Mouse (Mus musculus) MEL (cell line): ENCODE results near the gene Hectd4. TPM values are rescaled to one million over a fixed set of nuclear protein-coding genes. Genes with fewer than 3 reads are reported as not detected.

Experiments
- DNase-seq: peaks from one replicate; pipeline ENCODE4 v3.0.0; 2011; ENCODE audit warnings: low read depth, low spot score
- H3K27ac ChIP-seq: 2 replicates; pipeline ENCODE4 v1.5.1; 2012; ENCODE audit warnings: low read depth, mild to moderate bottlenecking, control low read depth, low read length, moderate library complexity; ENCODE audit not compliant: control insufficient read depth
- H3K27me3 ChIP-seq, 2 experiments: fragments of 150-350 bp in 1 of 2; sonication (generic) in 1 of 2; 2 replicates each; pipeline ENCODE4 v1.6.1; 2012; ENCODE audit warnings: low read length in 2 of 2, mild to moderate bottlenecking in 2 of 2, improper control_type of control experiment in 1 of 2, moderate library complexity in 1 of 2; ENCODE audit not compliant: insufficient read depth in 2 of 2, control insufficient read depth in 1 of 2
- H3K36me3 ChIP-seq, 2 experiments: 2 replicates each; pipeline ENCODE4 v1.6.1; 2012 to 2014; ENCODE audit warnings: low read length in 2 of 2, improper control_type of control experiment in 1 of 2, inconsistent platforms in 1 of 2, mild to moderate bottlenecking in 1 of 2; ENCODE audit not compliant: insufficient read depth in 2 of 2, control insufficient read depth in 1 of 2
- H3K4me1 ChIP-seq, 2 experiments: fragments of 150-350 bp in 1 of 2; sonication (generic) in 1 of 2; 2 replicates each; pipeline ENCODE4 v1.6.1; 2012; ENCODE audit warnings: low read length in 2 of 2, improper control_type of control experiment in 1 of 2, mild to moderate bottlenecking in 1 of 2; ENCODE audit not compliant: insufficient read depth in 2 of 2, control insufficient read depth in 1 of 2
- H3K4me3 ChIP-seq, 2 experiments: fragments of 150-350 bp in 1 of 2; sonication (generic) in 1 of 2; 2 replicates each; pipeline ENCODE4 v1.5.1; 2012; ENCODE audit warnings: low read depth in 2 of 2, low read length in 2 of 2, mild to moderate bottlenecking in 2 of 2, moderate library complexity in 2 of 2, control low read depth in 1 of 2, improper control_type of control experiment in 1 of 2; ENCODE audit not compliant: control insufficient read depth in 1 of 2, insufficient read depth in 1 of 2
- H3K79me2 ChIP-seq: 2 replicates; pipeline ENCODE4 v1.6.1; 2012; ENCODE audit warnings: mild to moderate bottlenecking, low read length, moderate library complexity; ENCODE audit not compliant: control insufficient read depth, poor library complexity, insufficient read depth
- H3K9ac ChIP-seq: 2 replicates; pipeline ENCODE4 v1.6.1; 2012; ENCODE audit warnings: low read depth, mild to moderate bottlenecking, control low read depth, low read length, moderate library complexity; ENCODE audit not compliant: control insufficient read depth, poor library complexity, severe bottlenecking
- H3K9me3 ChIP-seq: fragments of 150-350 bp; sonication (generic); replicated peaks from 2 replicates; pipeline ENCODE4 v1.6.1; 2012; ENCODE audit warnings: mild to moderate bottlenecking, low read length, improper control_type of control experiment, moderate library complexity; ENCODE audit not compliant: insufficient read depth
- BHLHE40 ChIP-seq: IDR thresholded peaks from 2 replicates; pipeline ENCODE4 v1.6.1; 2012; ENCODE audit warnings: low read depth, mild to moderate bottlenecking, inconsistent platforms, low read length, improper control_type of control experiment, borderline replicate concordance
- CHD2 ChIP-seq: IDR thresholded peaks from 2 replicates; pipeline ENCODE4 v1.6.1; 2011; ENCODE audit warnings: low read length, improper control_type of control experiment
- CTCF ChIP-seq, 3 experiments: IDR thresholded peaks in 2 of 3; conservative IDR thresholded peaks in 1 of 3; 2 replicates each; pipeline ENCODE4 v1.5.1; 2011 to 2012; ENCODE audit warnings: low read length in 3 of 3, low read depth in 2 of 3, mild to moderate bottlenecking in 2 of 3, improper control_type of control experiment in 1 of 3, inconsistent platforms in 1 of 3, mixed read lengths in 1 of 3, moderate library complexity in 1 of 3; ENCODE audit not compliant: control insufficient read depth in 1 of 3, insufficient read depth in 1 of 3, poor library complexity in 1 of 3, severe bottlenecking in 1 of 3
- E2F4 ChIP-seq: IDR thresholded peaks from 2 replicates; pipeline ENCODE4 v1.6.1; 2011; ENCODE audit warnings: low read depth, low read length, improper control_type of control experiment, borderline replicate concordance
- ELF1 ChIP-seq: IDR thresholded peaks from 2 replicates; pipeline ENCODE4 v1.6.1; 2014; ENCODE audit warnings: low read depth, mild to moderate bottlenecking, inconsistent platforms, low read length, improper control_type of control experiment, moderate library complexity
- EP300 ChIP-seq, 2 experiments: IDR thresholded peaks; 2 replicates each; pipeline ENCODE4 v1.6.1; 2011; ENCODE audit warnings: improper control_type of control experiment in 2 of 2, low read length in 2 of 2, low read depth in 1 of 2, mild to moderate bottlenecking in 1 of 2
- GABPA ChIP-seq: IDR thresholded peaks from 2 replicates; pipeline ENCODE4 v1.6.1; 2012; ENCODE audit warnings: low read depth, mild to moderate bottlenecking, inconsistent platforms, low read length, improper control_type of control experiment, moderate library complexity
- GATA1 ChIP-seq: IDR thresholded peaks from 2 replicates; pipeline ENCODE4 v1.6.1; 2011; ENCODE audit warnings: low read depth, low read length, improper control_type of control experiment
- MAFK ChIP-seq: IDR thresholded peaks from 2 replicates; pipeline ENCODE4 v1.6.1; 2011; ENCODE audit warnings: low read depth, mild to moderate bottlenecking, low read length, improper control_type of control experiment, borderline replicate concordance
- MAZ ChIP-seq: IDR thresholded peaks from 2 replicates; pipeline ENCODE4 v1.6.1; 2012; ENCODE audit warnings: low read depth, mild to moderate bottlenecking, inconsistent platforms, low read length, improper control_type of control experiment
- MYB ChIP-seq: IDR thresholded peaks from 2 replicates; pipeline ENCODE4 v1.6.1; 2011; ENCODE audit warnings: mild to moderate bottlenecking, low read depth, low read length, improper control_type of control experiment
- MYC ChIP-seq: IDR thresholded peaks from 2 replicates; pipeline ENCODE4 v1.6.1; 2011; ENCODE audit warnings: low read depth, mild to moderate bottlenecking, low read length, improper control_type of control experiment, moderate library complexity
- NELFE ChIP-seq: IDR thresholded peaks from 2 replicates; pipeline ENCODE4 v1.6.1; 2011; ENCODE audit warnings: low read depth, low read length, improper control_type of control experiment
- POLR2AphosphoS5 ChIP-seq: IDR thresholded peaks from 2 replicates; pipeline ENCODE4 v1.6.1; 2012; ENCODE audit warnings: low read depth, borderline replicate concordance, mild to moderate bottlenecking, inconsistent platforms, low read length, moderate library complexity, mixed read lengths
- SMC3 ChIP-seq: IDR thresholded peaks from 2 replicates; pipeline ENCODE4 v1.6.1; 2011; ENCODE audit warnings: low read depth, low read length, improper control_type of control experiment
- TCF12 ChIP-seq: IDR thresholded peaks from 2 replicates; pipeline ENCODE4 v1.6.1; 2014; ENCODE audit warnings: low read depth, mild to moderate bottlenecking, inconsistent platforms, low read length, improper control_type of control experiment, moderate library complexity
- USF2 ChIP-seq, 2 experiments: IDR thresholded peaks; 2 replicates each; pipeline ENCODE4 v1.6.1; 2011 to 2012; ENCODE audit warnings: improper control_type of control experiment in 2 of 2, low read length in 2 of 2, borderline replicate concordance in 1 of 2, inconsistent platforms in 1 of 2, low read depth in 1 of 2, mild to moderate bottlenecking in 1 of 2; ENCODE audit not compliant: insufficient read depth in 1 of 2
- ZC3H11A ChIP-seq: IDR thresholded peaks from 2 replicates; pipeline ENCODE4 v1.6.1; 2012; ENCODE audit warnings: low read depth, mild to moderate bottlenecking, inconsistent platforms, low read length, improper control_type of control experiment
- ZKSCAN1 ChIP-seq: IDR thresholded peaks from 2 replicates; pipeline ENCODE4 v1.6.1; 2012; ENCODE audit warnings: low read depth, mild to moderate bottlenecking, inconsistent platforms, low read length, improper control_type of control experiment, moderate library complexity
- ZMIZ1 ChIP-seq: IDR thresholded peaks from 2 replicates; pipeline ENCODE4 v1.6.1; 2012; ENCODE audit warnings: low read depth, mild to moderate bottlenecking, inconsistent platforms, low read length, improper control_type of control experiment, moderate library complexity
- ZNF384 ChIP-seq: IDR thresholded peaks from 2 replicates; pipeline ENCODE4 v1.6.1; 2012; ENCODE audit warnings: low read depth, mild to moderate bottlenecking, inconsistent platforms, low read length, improper control_type of control experiment
- polyA plus RNA-seq, 2 experiments: library from polyadenylated mRNA; stranded (reverse) in 1 of 2; unstranded in 1 of 2; fragments of >175 nt in 1 of 2; fragments of >200 nt in 1 of 2; gene quantifications; 2 replicates each; pipeline versions ENCODE4 v1.2.1 to v1.2.4; 2012; ENCODE audit warnings: low replicate concordance in 2 of 2, low read depth in 1 of 2; ENCODE audit not compliant: insufficient read length in 2 of 2, insufficient read depth in 1 of 2, missing spikeins in 1 of 2
- total RNA-seq: library from RNA; depleted of rRNA; stranded (reverse); fragments of 300-350 nt; gene quantifications from 2 replicates; pipeline ENCODE4 v1.2.3, GENCODE M21; 2012

Gene Hectd4
- total and polyA plus RNA-seq, 3 experiments, result 7.0 to 10.8 TPM; not detected in 1

DNA sequence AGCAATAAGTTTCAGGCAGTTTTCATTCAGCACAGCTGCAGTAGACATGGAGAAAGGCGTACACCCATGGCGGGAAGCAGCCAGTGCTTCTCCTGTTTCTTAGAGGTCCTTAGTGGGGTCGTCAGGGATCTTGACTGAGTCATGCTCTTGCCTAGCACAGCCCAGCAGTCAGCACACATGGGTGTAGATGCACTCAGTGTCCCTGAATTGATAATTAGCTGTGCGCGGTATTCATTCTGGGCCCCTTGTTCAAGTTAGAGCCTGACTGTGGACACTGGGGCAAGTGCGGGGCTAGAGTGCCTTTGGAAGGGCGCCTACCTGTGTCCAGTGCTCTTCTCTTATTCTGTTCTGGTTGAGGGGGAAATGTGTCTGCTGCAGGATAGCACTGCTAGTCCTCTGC lies 25.2 kb downstream of the Hectd4 start:
- Histone ChIP-seq H3K4me1 (peaks cover 46 to 49% of the 10 kb centered on the region in 2 experiments), H3K4me3 (no peak overlapping the region)

DNA sequence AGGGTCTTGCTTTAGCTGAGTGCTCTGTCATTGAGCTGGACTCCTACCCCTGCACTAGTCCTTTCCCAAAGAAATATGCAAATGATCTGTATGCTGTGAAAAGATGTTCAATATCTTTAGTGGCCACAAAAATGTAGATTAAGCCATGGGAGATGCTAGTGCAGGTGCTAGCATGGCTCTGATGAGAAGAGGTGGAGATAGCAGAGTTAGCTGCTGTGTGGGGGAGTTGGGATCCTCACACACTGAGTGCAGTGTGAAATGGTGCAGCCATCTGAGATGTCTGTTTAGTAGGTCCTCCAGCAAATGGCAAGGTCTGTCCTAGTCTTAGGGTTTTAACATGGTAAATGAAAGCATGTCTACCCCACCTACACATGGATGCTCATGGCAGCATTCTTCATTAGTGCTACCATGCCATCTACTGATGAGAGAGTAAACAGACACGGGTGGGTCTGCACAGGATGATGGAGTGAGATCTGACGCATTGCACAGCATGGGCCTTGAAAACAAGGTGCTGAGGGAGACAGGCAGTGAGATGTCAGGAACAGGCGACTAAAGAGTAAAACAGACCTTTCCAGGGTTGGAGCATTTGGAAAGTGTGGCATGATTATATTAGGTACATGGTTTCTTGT lies 28.9 kb downstream of the Hectd4 start:
- peaks cover 18% of the 10 kb centered on the region in 2 experiments for H3K4me1 ChIP-seq
- no peak overlapping the region for H3K9ac ChIP-seq
- no peak overlapping the region for H3K27ac ChIP-seq

More for the DNA sequence above, 25.2 kb downstream of the Hectd4 start:
- Histone ChIP-seq H3K27ac (no peak overlapping the region; the same call in 1 of the 2 replicates), H3K9ac (no peak overlapping the region), H3K36me3 (peaks cover 0 to 49% of the 10 kb centered on the region in 2 experiments; a peak in 2 of 4 replicates), H3K79me2 (peaks cover 15% of the 10 kb centered on the region; the same call in 1 of the 2 replicates), H3K9me3 (no peaks in the 10 kb centered on the region), H3K27me3 (no peaks in the 10 kb centered on the region)
- TF ChIP-seq MAFK, result no peak
- TF ChIP-seq USF2 (IDR thresholded peaks at IDR 0.05; ENCODE audit: borderline replicate concordance in 1 of 2, insufficient read depth in 1 of 2, low read depth in 1 of 2, low read length in 2 of 2), result no peak
- TF ChIP-seq POLR2AphosphoS5, result no peak
- TF ChIP-seq TCF12, result no peak
- TF ChIP-seq SMC3, result no peak
- no peak for TF ChIP-seq MYB
- TF ChIP-seq CTCF (IDR thresholded peaks at IDR 0.05 in 2 of 3, conservative IDR thresholded peaks at IDR 0.05 in 1 of 3; ENCODE audit: control insufficient read depth in 1 of 3, insufficient read depth in 1 of 3, low read depth in 2 of 3, low read length in 3 of 3, poor library complexity in 1 of 3, severe bottlenecking in 1 of 3), result no peak
- TF ChIP-seq ZMIZ1, result no peak
- no peak for DNase-seq

More for the DNA sequence above, 28.9 kb downstream of the Hectd4 start:
- no peak overlapping the region for H3K4me3 ChIP-seq
- no peaks in the 10 kb centered on the region for H3K27me3 ChIP-seq
- no peak for TF ChIP-seq SMC3
- no peak for TF ChIP-seq ZKSCAN1
- TF ChIP-seq BHLHE40, result no peak
- no peak for TF ChIP-seq USF2 (IDR thresholded peaks at IDR 0.05; ENCODE audit: borderline replicate concordance in 1 of 2, insufficient read depth in 1 of 2, low read depth in 1 of 2, low read length in 2 of 2)
- TF ChIP-seq GABPA, result no peak
- no peak for TF ChIP-seq ZNF384
- TF ChIP-seq CHD2, result no peak
- no peak for TF ChIP-seq E2F4
- TF ChIP-seq GATA1, result no peak
- TF ChIP-seq NELFE, result no peak
- TF ChIP-seq ZC3H11A, result no peak
- no peak for TF ChIP-seq MYC
- no peak for TF ChIP-seq MAZ
- no peak for TF ChIP-seq EP300 (IDR thresholded peaks at IDR 0.05; ENCODE audit: low read depth in 1 of 2, low read length in 2 of 2)
- no peak for TF ChIP-seq CTCF (IDR thresholded peaks at IDR 0.05 in 2 of 3, conservative IDR thresholded peaks at IDR 0.05 in 1 of 3; ENCODE audit: control insufficient read depth in 1 of 3, insufficient read depth in 1 of 3, low read depth in 2 of 3, low read length in 3 of 3, poor library complexity in 1 of 3, severe bottlenecking in 1 of 3)
- TF ChIP-seq ELF1, result no peak
- H3K79me2 ChIP-seq, result peaks cover 7% of the 10 kb centered on the region; the same call in 1 of the 2 replicates
- no peak for DNase-seq
- H3K9me3 ChIP-seq, result no peaks in the 10 kb centered on the region
- H3K36me3 ChIP-seq, result peaks cover 0 to 16% of the 10 kb centered on the region in 2 experiments; a peak in 3 of 4 replicates
